Mouse (Mus musculus): ENCODE measurements at regions not wholly inside any gene's neighbourhood (a gene's known extent, or its start where the extent isn't known, plus 50 kb on each side); places are given as distances from the start of the nearest gene placed in this dataset.

GRCm38 (mm10) chr1:13807786-13808185, 2285.3 kb downstream of the 4930444P10Rik start:
- no peaks in the 10 kb centered on the region for H3K36me3 ChIP-seq
- H3K4me3 ChIP-seq (replicated peaks), result no peak overlapping the region
- no peaks in the 10 kb centered on the region for H3K27me3 ChIP-seq
- H3K4me1 ChIP-seq, result no peaks in the 10 kb centered on the region
- H3K9ac ChIP-seq, result no peak overlapping the region
- H3K27ac ChIP-seq (replicated peaks), result no peak overlapping the region
- ATAC-seq (ENCODE audit: insufficient number of reproducible peaks, low FRiP score, low TSS enrichment, low read depth), result no peak
- WGBS, result 51% methylated on average over 4 of the region's 4 CpGs
- no peaks in the 10 kb centered on the region for H3K9me3 ChIP-seq (replicated peaks)
- H3K4me2 ChIP-seq (replicated peaks), result no peak overlapping the region

DNA sequence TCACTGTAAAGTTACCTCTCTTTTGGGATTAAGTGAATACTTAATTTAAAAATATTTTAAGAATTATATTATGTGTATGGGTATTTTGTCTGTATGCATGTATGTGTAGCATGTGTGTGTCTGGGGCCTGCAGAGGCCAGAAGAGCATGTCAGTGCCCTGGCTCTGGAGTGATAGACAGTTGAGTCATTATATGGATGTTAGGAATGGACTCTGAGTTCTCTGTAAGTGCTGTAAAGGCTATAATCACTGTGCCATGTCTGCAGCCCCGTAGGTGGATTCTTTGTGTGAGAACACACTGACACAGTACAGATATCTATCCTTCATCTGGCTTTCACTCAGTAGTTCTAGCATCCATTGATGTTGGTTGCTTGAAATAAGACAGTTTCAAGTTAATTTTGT, 2292.7 kb downstream of the 4930444P10Rik start:
- Histone ChIP-seq H3K4me2 (replicated peaks) (no peak overlapping the region), H3K9ac (no peak overlapping the region), H3K9me3 (replicated peaks) (no peaks in the 10 kb centered on the region), H3K27ac (replicated peaks) (no peak overlapping the region), H3K4me3 (replicated peaks) (no peak overlapping the region), H3K27me3 (no peaks in the 10 kb centered on the region), H3K4me1 (no peaks in the 10 kb centered on the region), H3K36me3 (no peaks in the 10 kb centered on the region)
- 68% methylated on average over 1 of the region's 1 CpGs for WGBS
- no peak for ATAC-seq (ENCODE audit: insufficient number of reproducible peaks, low FRiP score, low TSS enrichment, low read depth)

DNA sequence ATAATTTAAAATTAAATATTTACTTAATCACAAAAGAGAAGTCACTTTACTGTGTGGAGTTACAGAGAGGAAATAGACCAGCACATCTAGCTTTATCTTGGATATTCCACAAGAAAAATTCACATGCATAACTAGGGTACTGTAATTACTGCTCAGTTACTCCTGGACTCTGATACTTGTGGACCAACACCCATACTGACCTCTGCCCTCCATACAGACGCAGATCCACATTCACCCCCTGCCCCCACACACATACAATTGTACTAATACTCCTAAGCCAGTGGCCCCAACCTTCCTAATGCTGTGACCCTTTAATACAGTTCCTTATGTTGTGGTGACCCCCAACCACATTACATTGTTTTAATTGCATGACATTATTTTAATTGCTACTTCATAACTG, 2294.3 kb downstream of the 4930444P10Rik start:
- WGBS, result 73% methylated on average over 1 of the region's 1 CpGs
- no peaks in the 10 kb centered on the region for H3K4me1 ChIP-seq
- H3K4me3 ChIP-seq (replicated peaks), result no peak overlapping the region
- H3K9me3 ChIP-seq (replicated peaks), result no peaks in the 10 kb centered on the region
- no peak overlapping the region for H3K4me2 ChIP-seq (replicated peaks)
- H3K27me3 ChIP-seq, result no peaks in the 10 kb centered on the region
- no peak overlapping the region for H3K27ac ChIP-seq (replicated peaks)
- no peaks in the 10 kb centered on the region for H3K36me3 ChIP-seq
- no peak for ATAC-seq (ENCODE audit: insufficient number of reproducible peaks, low FRiP score, low TSS enrichment, low read depth)
- no peak overlapping the region for H3K9ac ChIP-seq

- Histone ChIP-seq H3K4me1 (no peaks in the 10 kb centered on the region), H3K4me2 (replicated peaks) (no peak overlapping the region), H3K9me3 (replicated peaks) (no peaks in the 10 kb centered on the region), H3K36me3 (no peaks in the 10 kb centered on the region), H3K9ac (no peak overlapping the region), H3K27me3 (no peaks in the 10 kb centered on the region), H3K27ac (replicated peaks) (no peak overlapping the region), H3K4me3 (replicated peaks) (no peak overlapping the region)
- no peak for ATAC-seq (ENCODE audit: insufficient number of reproducible peaks, low FRiP score, low TSS enrichment, low read depth)
Measured at GRCm38 (mm10) chr1:13795196-13795595, 2297.9 kb downstream of the 4930444P10Rik start.

GRCm38 (mm10) chr1:13789318-13790085, 2303.6 kb downstream of the 4930444P10Rik start:
- Histone ChIP-seq H3K4me1 (0 out of 2 replicates have a peak, but pooled peaks cover 6% of the 10 kb centered on the region), H3K27ac (replicated peaks) (no peak overlapping the region)

DNA sequence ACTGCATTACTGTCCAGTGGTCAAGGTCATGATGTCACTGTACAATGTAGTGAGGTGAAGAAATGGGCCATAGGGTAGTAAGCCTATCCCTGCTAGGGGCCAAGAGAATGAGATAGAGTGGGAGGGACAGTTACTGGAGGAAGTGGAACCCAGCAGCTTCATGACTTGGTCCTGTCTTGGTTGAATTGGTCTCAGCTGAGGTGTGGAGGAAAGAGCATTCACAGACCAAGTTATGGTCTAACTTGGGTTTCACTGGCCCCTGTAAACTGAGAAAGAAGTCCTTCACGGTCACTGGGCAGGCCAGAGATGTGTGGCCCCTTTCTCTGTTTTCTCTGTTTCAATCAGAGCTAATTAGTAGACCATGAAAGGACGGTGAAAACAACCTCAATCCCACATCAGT, 2306.1 kb downstream of the 4930444P10Rik start:
- Histone ChIP-seq H3K27ac (replicated peaks) (no peak overlapping the region), H3K9ac (no peak overlapping the region), H3K4me1 (0 out of 2 replicates have a peak, but pooled peaks cover 6% of the 10 kb centered on the region), H3K27me3 (no peaks in the 10 kb centered on the region), H3K9me3 (replicated peaks) (no peaks in the 10 kb centered on the region), H3K36me3 (no peaks in the 10 kb centered on the region), H3K4me3 (replicated peaks) (no peak overlapping the region), H3K4me2 (replicated peaks) (no peak overlapping the region)
- 72% methylated on average over 2 of the region's 2 CpGs for WGBS
- ATAC-seq (ENCODE audit: insufficient number of reproducible peaks, low FRiP score, low TSS enrichment, low read depth), result no peak

More at GRCm38 (mm10) chr1:13789318-13790085, 2303.6 kb downstream of the 4930444P10Rik start:
- Histone ChIP-seq H3K27me3 (no peaks in the 10 kb centered on the region), H3K9me3 (replicated peaks) (no peaks in the 10 kb centered on the region), H3K36me3 (no peaks in the 10 kb centered on the region), H3K4me3 (replicated peaks) (0 out of 2 replicates have a peak overlapping the region, but pooled peaks have one; percentile 13), H3K9ac (no peak overlapping the region), H3K4me2 (replicated peaks) (peak overlapping the region; percentile 42)
- ATAC-seq (ENCODE audit: insufficient number of reproducible peaks, low FRiP score, low TSS enrichment, low read depth), result no peak
- WGBS, result 32% methylated on average over 13 of the region's 13 CpGs

GRCm38 (mm10) chr1:13784396-13784795, 2308.7 kb downstream of the 4930444P10Rik start:
- no peaks in the 10 kb centered on the region for H3K9me3 ChIP-seq (replicated peaks)
- no peak overlapping the region for H3K27ac ChIP-seq (replicated peaks)
- H3K4me2 ChIP-seq (replicated peaks), result no peak overlapping the region
- no peak overlapping the region for H3K9ac ChIP-seq
- 3% methylated on average over 4 of the region's 4 CpGs for WGBS
- ATAC-seq (ENCODE audit: insufficient number of reproducible peaks, low FRiP score, low TSS enrichment, low read depth), result no peak
- no peak overlapping the region for H3K4me3 ChIP-seq (replicated peaks)
- H3K27me3 ChIP-seq, result no peaks in the 10 kb centered on the region
- no peaks in the 10 kb centered on the region for H3K36me3 ChIP-seq
- H3K4me1 ChIP-seq, result 0 out of 2 replicates have a peak, but pooled peaks cover 2% of the 10 kb centered on the region

DNA sequence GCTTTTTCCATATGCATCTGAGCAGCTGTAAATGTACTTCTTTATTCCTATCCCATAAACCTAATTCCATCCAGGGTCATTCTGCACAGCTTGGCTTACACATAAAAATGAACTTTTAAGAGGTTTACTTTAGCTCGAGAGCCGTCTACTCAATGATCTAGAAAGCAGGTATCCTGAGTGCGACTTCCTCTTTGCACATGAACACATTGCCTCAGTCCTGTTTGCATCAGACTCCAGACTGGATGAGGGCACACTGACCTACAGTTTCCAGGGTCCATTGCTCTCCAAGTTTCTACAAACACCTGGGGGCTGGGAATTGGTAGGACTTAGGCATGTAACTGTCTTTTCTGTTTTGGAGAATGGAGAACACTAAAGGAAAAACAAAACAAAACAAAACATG, 2310.5 kb downstream of the 4930444P10Rik start:
- H3K27ac ChIP-seq (replicated peaks), result no peak overlapping the region
- no peaks in the 10 kb centered on the region for H3K9me3 ChIP-seq (replicated peaks)
- WGBS, result 82% methylated on average over 3 of the region's 3 CpGs
- H3K27me3 ChIP-seq, result no peaks in the 10 kb centered on the region
- H3K36me3 ChIP-seq, result no peaks in the 10 kb centered on the region
- H3K4me1 ChIP-seq, result no peaks in the 10 kb centered on the region
- H3K4me3 ChIP-seq (replicated peaks), result no peak overlapping the region
- no peak for ATAC-seq (ENCODE audit: insufficient number of reproducible peaks, low FRiP score, low TSS enrichment, low read depth)
- no peak overlapping the region for H3K4me2 ChIP-seq (replicated peaks)
- no peak overlapping the region for H3K9ac ChIP-seq

DNA sequence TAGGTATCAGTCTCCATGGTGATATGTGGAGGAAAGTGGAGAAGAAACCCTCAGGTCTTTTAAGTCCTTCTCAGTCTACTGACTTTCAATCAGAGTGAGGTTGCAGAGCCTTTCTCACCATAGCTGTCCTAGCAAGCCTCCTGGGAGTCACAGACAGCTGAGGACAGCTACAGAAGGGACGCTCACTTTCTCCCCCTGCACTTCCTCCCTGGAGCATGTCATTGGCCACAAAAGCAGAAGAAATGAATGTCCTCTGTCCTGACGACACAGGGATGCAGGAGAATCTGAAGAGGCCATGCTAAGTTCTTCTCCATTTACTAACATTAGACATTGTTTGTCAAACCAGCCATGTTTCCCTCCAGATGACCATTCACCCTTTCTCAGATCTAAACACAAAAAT, 2321.0 kb downstream of the 4930444P10Rik start:
- H3K9me3 ChIP-seq (replicated peaks), result no peaks in the 10 kb centered on the region
- H3K27me3 ChIP-seq, result no peaks in the 10 kb centered on the region
- 0 out of 2 replicates have a peak, but pooled peaks cover 2% of the 10 kb centered on the region for H3K4me1 ChIP-seq
- no peak overlapping the region for H3K27ac ChIP-seq (replicated peaks)
- ATAC-seq (ENCODE audit: insufficient number of reproducible peaks, low FRiP score, low TSS enrichment, low read depth), result no peak
- H3K4me3 ChIP-seq (replicated peaks), result no peak overlapping the region
- no peaks in the 10 kb centered on the region for H3K36me3 ChIP-seq
- no peak overlapping the region for H3K4me2 ChIP-seq (replicated peaks)
- H3K9ac ChIP-seq, result no peak overlapping the region
- WGBS, result 36% methylated on average over 2 of the region's 2 CpGs

DNA sequence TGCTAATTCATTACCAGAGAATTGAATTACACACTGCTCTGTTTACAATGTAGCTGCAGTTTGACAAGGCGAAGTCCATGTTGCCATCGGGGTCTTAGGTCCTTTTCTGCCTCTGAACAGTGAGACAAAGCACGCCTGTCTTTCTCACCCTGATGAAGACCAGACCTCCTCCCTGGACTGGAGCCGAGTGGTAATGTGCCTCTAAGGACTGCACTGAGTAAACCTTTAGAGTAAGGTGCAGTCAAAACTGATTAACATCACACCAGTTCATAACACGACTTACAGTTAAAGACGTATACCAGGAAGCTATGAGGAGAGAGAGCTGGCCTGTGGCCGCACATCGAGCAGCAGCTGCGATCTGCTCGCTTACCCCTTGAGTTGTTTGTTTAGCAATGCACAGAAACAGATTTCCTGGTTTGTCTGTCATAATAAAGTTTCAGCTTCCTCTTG, 2322.1 kb downstream of the 4930444P10Rik start:
- 0 out of 2 replicates have a peak overlapping the region, but pooled peaks have one; percentile 10 for H3K4me2 ChIP-seq (replicated peaks)
- 27% methylated on average over 10 of the region's 10 CpGs for WGBS
- H3K36me3 ChIP-seq, result no peaks in the 10 kb centered on the region
- H3K4me3 ChIP-seq (replicated peaks), result no peak overlapping the region
- no peak overlapping the region for H3K9ac ChIP-seq
- no peaks in the 10 kb centered on the region for H3K9me3 ChIP-seq (replicated peaks)
- H3K4me1 ChIP-seq, result 0 out of 2 replicates have a peak, but pooled peaks cover 2% of the 10 kb centered on the region
- no peak overlapping the region for H3K27ac ChIP-seq (replicated peaks)
- no peaks in the 10 kb centered on the region for H3K27me3 ChIP-seq
- 0 out of 2 replicates have a peak, but pooled peaks have one; percentile 57 for ATAC-seq (ENCODE audit: insufficient number of reproducible peaks, low FRiP score, low TSS enrichment, low read depth)

DNA sequence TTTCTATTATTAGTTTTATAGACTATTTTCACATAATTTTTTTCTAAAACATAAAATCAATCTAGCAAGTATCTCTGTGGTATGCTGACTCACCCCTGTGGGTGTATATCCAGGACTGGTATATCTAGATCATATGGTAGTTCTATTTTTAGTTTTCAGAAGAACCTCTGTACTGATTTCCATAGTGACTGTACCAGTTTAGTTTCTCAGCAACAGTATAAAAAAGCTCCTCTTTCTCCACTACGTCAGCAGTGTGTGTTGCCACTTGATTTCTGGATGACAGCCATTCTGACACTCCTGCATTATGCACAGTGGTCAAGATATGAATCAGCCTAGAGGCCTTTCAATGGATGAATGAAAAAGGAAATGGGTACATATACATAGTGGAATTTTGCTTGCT, 2338.6 kb downstream of the A830018L16Rik start:
- H3K36me3 ChIP-seq, result no peaks in the 10 kb centered on the region
- no peak for ATAC-seq (ENCODE audit: insufficient number of reproducible peaks, low FRiP score, low TSS enrichment, low read depth)

DNA sequence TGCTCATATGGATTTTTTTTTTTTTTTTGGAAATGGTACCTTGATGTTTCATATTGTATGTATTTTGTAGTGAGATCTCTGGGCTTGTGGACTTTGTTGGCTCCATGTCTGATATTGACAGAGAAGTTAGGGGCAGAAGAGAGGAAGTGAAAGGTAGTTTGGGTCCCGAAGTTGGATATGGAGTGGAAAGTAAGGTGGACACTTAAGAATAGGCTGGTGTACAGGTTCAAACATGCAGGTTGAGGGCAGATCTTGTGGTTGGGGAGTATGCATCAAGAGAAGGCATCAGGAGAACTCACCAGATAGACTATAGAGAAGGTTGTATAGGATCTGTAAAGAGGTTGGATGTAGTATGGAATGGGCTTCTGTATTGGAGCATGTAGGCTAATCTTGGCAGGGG, 2337.5 kb downstream of the A830018L16Rik start:
- ATAC-seq (ENCODE audit: insufficient number of reproducible peaks, low FRiP score, low TSS enrichment, low read depth), result no peak
- Histone ChIP-seq H3K9me3 (replicated peaks) (no peaks in the 10 kb centered on the region), H3K4me2 (replicated peaks) (no peak overlapping the region), H3K9ac (no peak overlapping the region), H3K27ac (replicated peaks) (no peak overlapping the region), H3K4me1 (no peaks in the 10 kb centered on the region), H3K36me3 (no peaks in the 10 kb centered on the region), H3K4me3 (replicated peaks) (no peak overlapping the region), H3K27me3 (no peaks in the 10 kb centered on the region)
- WGBS, result 89% methylated on average over 1 of the region's 1 CpGs

More for the DNA sequence above, 2338.6 kb downstream of the A830018L16Rik start:
- Histone ChIP-seq H3K4me3 (replicated peaks) (no peak overlapping the region), H3K9me3 (replicated peaks) (no peaks in the 10 kb centered on the region), H3K27me3 (no peaks in the 10 kb centered on the region), H3K27ac (replicated peaks) (no peak overlapping the region), H3K4me2 (replicated peaks) (no peak overlapping the region), H3K9ac (no peak overlapping the region), H3K4me1 (no peaks in the 10 kb centered on the region)
- WGBS, result 56% methylated on average over 1 of the region's 1 CpGs
